ENCODE assay signal across 10 mouse cellular contexts in genomic region chr5:139146476-139147075, GRCm38 (mm10). TPM values are rescaled to one million over a fixed set of nuclear protein-coding genes. Genes with fewer than 3 reads are reported as not detected.
A peak's percentile ranks its signal among the peaks of the same experiment; 100 is the strongest.
DNase-seq lines count a peak whose midpoint lies in the region; ATAC-seq and TF ChIP-seq lines count a peak whose summit lies in the region.
"Had no signal": no experiment of that assay in that cellular context is flagged by ENCODE, and none has a peak within 500 bp of the region (broad histone marks: within the 10 kb centered on the region; RNA-seq: fewer than 3 reads in every experiment).

No protein-coding gene starts in this region.

- whole genome bisulfite sequencing in forebrain, embryonic 13.5 days = 91% methylated on average over 11 of the region's 11 CpGs
- 92% methylated on average over 11 of the region's 11 CpGs for WGBS in forebrain, embryonic 11.5 days
- 88% methylated on average over 11 of the region's 11 CpGs for WGBS in midbrain, postnatal 0 days
- WGBS in midbrain, embryonic 10.5 days = 94% methylated on average over 11 of the region's 11 CpGs
- WGBS in forebrain, postnatal 0 days = 67% methylated on average over 11 of the region's 11 CpGs

- no peak overlapping the region for H3K9ac ChIP-seq in forebrain, embryonic 13.5 days
- H3K9ac ChIP-seq in forebrain, embryonic 11.5 days (ENCODE audit: low read length) = no peak overlapping the region
- no peak overlapping the region for H3K9ac ChIP-seq in midbrain, postnatal 0 days (replicated peaks; ENCODE audit: low read length, poor library complexity, severe bottlenecking)
- H3K9ac ChIP-seq in forebrain, postnatal 0 days = no peak overlapping the region
- H3K9ac ChIP-seq: liver, embryonic 12.5 days had no signal

- TF ChIP-seq CTCF in midbrain, postnatal 0 days (IDR thresholded peaks at IDR 0.05) = no peak
- TF ChIP-seq CTCF in forebrain, postnatal 0 days (IDR thresholded peaks at IDR 0.05; ENCODE audit: low read depth) = no peak

- H3K27me3 ChIP-seq in forebrain, embryonic 13.5 days = no peaks in the 10 kb centered on the region
- no peaks in the 10 kb centered on the region for H3K27me3 ChIP-seq in forebrain, embryonic 11.5 days (ENCODE audit: control insufficient read depth, insufficient read depth, low read length)
- no peaks in the 10 kb centered on the region for H3K27me3 ChIP-seq in midbrain, postnatal 0 days (ENCODE audit: insufficient read depth, low read length)
- no peaks in the 10 kb centered on the region for H3K27me3 ChIP-seq in midbrain, embryonic 10.5 days (ENCODE audit: low read depth, poor library complexity, severe bottlenecking)
- no peaks in the 10 kb centered on the region for H3K27me3 ChIP-seq in forebrain, postnatal 0 days (ENCODE audit: insufficient read depth, low read length)
- H3K27me3 ChIP-seq: liver, embryonic 12.5 days had no signal

- no peak for DNase-seq in forebrain, embryonic 11.5 days (ENCODE audit: low spot score)
- DNase-seq in midbrain, postnatal 0 days (ENCODE audit: low spot score) = peak; percentile 12
- no peak for DNase-seq in midbrain, embryonic 10.5 days (ENCODE audit: low spot score)
- no peak for DNase-seq in forebrain, postnatal 0 days
- no peak for DNase-seq in urinary bladder, postnatal 4 days (ENCODE audit: low spot score in 2 of 2)
- no peak for DNase-seq in thymus, postnatal 14 days
- DNase-seq in neural tube, embryonic 10.5 days (ENCODE audit: extremely low spot score, low spot score) = no peak
- DNase-seq: gastrocnemius, adult 2 months had no signal

- peak overlapping the region; percentile 40 for H3K27ac ChIP-seq in forebrain, embryonic 13.5 days
- H3K27ac ChIP-seq in forebrain, embryonic 11.5 days (ENCODE audit: low read depth, low read length) = no peak overlapping the region
- no peak overlapping the region for H3K27ac ChIP-seq in midbrain, postnatal 0 days (ENCODE audit: low read depth, low read length)
- H3K27ac ChIP-seq in midbrain, embryonic 10.5 days (replicated peaks) = no peak overlapping the region
- peak overlapping the region; percentile 60 for H3K27ac ChIP-seq in forebrain, postnatal 0 days (ENCODE audit: low read depth, low read length)
- H3K27ac ChIP-seq: gastrocnemius, adult 2 months; liver, embryonic 12.5 days had no signal

- no peaks in the 10 kb centered on the region for H3K9me3 ChIP-seq in forebrain, embryonic 13.5 days (replicated peaks)
- no peaks in the 10 kb centered on the region for H3K9me3 ChIP-seq in forebrain, embryonic 11.5 days (ENCODE audit: control insufficient read depth, low read length)
- H3K9me3 ChIP-seq in midbrain, postnatal 0 days (ENCODE audit: low read length) = no peaks in the 10 kb centered on the region
- no peaks in the 10 kb centered on the region for H3K9me3 ChIP-seq in midbrain, embryonic 10.5 days (replicated peaks)
- H3K9me3 ChIP-seq in forebrain, postnatal 0 days (ENCODE audit: low read length) = no peaks in the 10 kb centered on the region
- H3K9me3 ChIP-seq: liver, embryonic 12.5 days had no signal

- no peaks in the 10 kb centered on the region for H3K36me3 ChIP-seq in forebrain, embryonic 13.5 days (ENCODE audit: poor library complexity, severe bottlenecking)
- no peaks in the 10 kb centered on the region for H3K36me3 ChIP-seq in forebrain, embryonic 11.5 days (ENCODE audit: control insufficient read depth, insufficient read depth, low read length)
- no peaks in the 10 kb centered on the region; the same call in 1 of the 2 replicates for H3K36me3 ChIP-seq in midbrain, postnatal 0 days (ENCODE audit: insufficient read depth, low read length)
- no peaks in the 10 kb centered on the region for H3K36me3 ChIP-seq in midbrain, embryonic 10.5 days
- H3K36me3 ChIP-seq in forebrain, postnatal 0 days (ENCODE audit: insufficient read depth) = no peaks in the 10 kb centered on the region

- no peak for ATAC-seq in forebrain, embryonic 13.5 days
- ATAC-seq in forebrain, embryonic 11.5 days (replicated peaks; ENCODE audit: low FRiP score) = no peak
- ATAC-seq in midbrain, postnatal 0 days (ENCODE audit: low FRiP score) = no peak
- no peak for ATAC-seq in forebrain, postnatal 0 days
- ATAC-seq: liver, embryonic 12.5 days had no signal

- peaks cover 16% of the 10 kb centered on the region for H3K4me1 ChIP-seq in forebrain, embryonic 13.5 days
- peaks cover 5% of the 10 kb centered on the region; the same call in 1 of the 2 replicates for H3K4me1 ChIP-seq in forebrain, embryonic 11.5 days (replicated peaks; ENCODE audit: control insufficient read depth, insufficient read depth, low read length)
- H3K4me1 ChIP-seq in midbrain, postnatal 0 days (ENCODE audit: insufficient read depth, low read length) = peaks cover 8% of the 10 kb centered on the region; the same call in 1 of the 2 replicates
- peaks cover 18% of the 10 kb centered on the region for H3K4me1 ChIP-seq in midbrain, embryonic 10.5 days
- peaks cover 21% of the 10 kb centered on the region for H3K4me1 ChIP-seq in forebrain, postnatal 0 days (ENCODE audit: insufficient read depth)

- no peak overlapping the region for H3K4me3 ChIP-seq in forebrain, embryonic 13.5 days
- no peak overlapping the region for H3K4me3 ChIP-seq in forebrain, embryonic 11.5 days (ENCODE audit: low read depth, low read length)
- H3K4me3 ChIP-seq in midbrain, postnatal 0 days (ENCODE audit: low read depth, low read length) = no peak overlapping the region
- H3K4me3 ChIP-seq in midbrain, embryonic 10.5 days = no peak overlapping the region
- no peak overlapping the region for H3K4me3 ChIP-seq in forebrain, postnatal 0 days (ENCODE audit: low read depth, low read length)
- H3K4me3 ChIP-seq: gastrocnemius, adult 2 months; liver, embryonic 12.5 days had no signal

- H3K4me2 ChIP-seq in forebrain, embryonic 13.5 days = no peak overlapping the region
- H3K4me2 ChIP-seq in forebrain, embryonic 11.5 days (ENCODE audit: low read depth, low read length, severe bottlenecking) = no peak overlapping the region
- H3K4me2 ChIP-seq in midbrain, postnatal 0 days (ENCODE audit: low read depth, low read length, poor library complexity, severe bottlenecking) = no peak overlapping the region
- H3K4me2 ChIP-seq in forebrain, postnatal 0 days (ENCODE audit: low read depth) = no peak overlapping the region
- H3K4me2 ChIP-seq: liver, embryonic 12.5 days had no signal

RNA-seq across cellular contexts. Expression of gene Prkar1b, which starts 3.2 kb away (rescaled TPM):
- 63.4 and 87.2 TPM in 2 replicates for polyA plus RNA-seq in forebrain, embryonic 13.5 days (2015; fragmentation: Nextera tagmentation; extraction: Ambion mirVana)
- 10.9 and 13.0 TPM in 2 replicates for polyA plus RNA-seq in forebrain, embryonic 11.5 days (2014; fragmentation: Nextera tagmentation; extraction: Ambion mirVana)
- total RNA-seq in midbrain, postnatal 0 days (2014; rRNA removed) = 312 and 397 TPM in 2 replicates
- 415 and 445 TPM in 2 replicates for polyA plus RNA-seq in midbrain, postnatal 0 days (2015; fragmentation: Nextera tagmentation; extraction: Ambion mirVana)
- 9.4 and 21.6 TPM in 2 replicates for polyA plus RNA-seq in midbrain, embryonic 10.5 days (2016; fragmentation: Nextera tagmentation; extraction: Ambion mirVana)
- total RNA-seq in forebrain, postnatal 0 days (2014; rRNA removed) = 253 and 303 TPM in 2 replicates
- 361 and 392 TPM in 2 replicates for polyA plus RNA-seq in forebrain, postnatal 0 days (2015; fragmentation: Nextera tagmentation; extraction: Ambion mirVana)

RNA-seq across cellular contexts. Expression of gene Dnaaf5, which starts 3.4 kb away (rescaled TPM):
- 3.1 and 3.4 TPM in 2 replicates for polyA plus RNA-seq in forebrain, embryonic 13.5 days (2015; fragmentation: Nextera tagmentation; extraction: Ambion mirVana)
- polyA plus RNA-seq in forebrain, embryonic 11.5 days (2014; fragmentation: Nextera tagmentation; extraction: Ambion mirVana) = 11.5 and 11.9 TPM in 2 replicates
- 11.6 and 14.0 TPM in 2 replicates for total RNA-seq in midbrain, postnatal 0 days (2014; rRNA removed)
- 1.9 and 2.9 TPM in 2 replicates for polyA plus RNA-seq in midbrain, postnatal 0 days (2015; fragmentation: Nextera tagmentation; extraction: Ambion mirVana)
- polyA plus RNA-seq in midbrain, embryonic 10.5 days (2016; fragmentation: Nextera tagmentation; extraction: Ambion mirVana) = 6.7 and 7.7 TPM in 2 replicates
- 9.4 and 12.5 TPM in 2 replicates for total RNA-seq in forebrain, postnatal 0 days (2014; rRNA removed)
- polyA plus RNA-seq in forebrain, postnatal 0 days (2015; fragmentation: Nextera tagmentation; extraction: Ambion mirVana) = 2.0 and 2.6 TPM in 2 replicates

RNA-seq across cellular contexts. Expression of gene Sun1, which starts 53.9 kb away (rescaled TPM):
- polyA plus RNA-seq in forebrain, embryonic 13.5 days (2015; fragmentation: Nextera tagmentation; extraction: Ambion mirVana) = 43.9 and 50.2 TPM in 2 replicates
- 50.7 and 56.2 TPM in 2 replicates for polyA plus RNA-seq in forebrain, embryonic 11.5 days (2014; fragmentation: Nextera tagmentation; extraction: Ambion mirVana)
- total RNA-seq in midbrain, postnatal 0 days (2014; rRNA removed) = 63.6 and 75.0 TPM in 2 replicates
- 32.1 and 35.3 TPM in 2 replicates for polyA plus RNA-seq in midbrain, postnatal 0 days (2015; fragmentation: Nextera tagmentation; extraction: Ambion mirVana)
- 46.9 and 49.6 TPM in 2 replicates for polyA plus RNA-seq in midbrain, embryonic 10.5 days (2016; fragmentation: Nextera tagmentation; extraction: Ambion mirVana)
- 72.6 and 84.8 TPM in 2 replicates for total RNA-seq in forebrain, postnatal 0 days (2014; rRNA removed)
- polyA plus RNA-seq in forebrain, postnatal 0 days (2015; fragmentation: Nextera tagmentation; extraction: Ambion mirVana) = 22.7 and 34.5 TPM in 2 replicates

Comparison
In these comparisons a context has a peak if more than half of its experiments do, and no peak if none do; other contexts are left out.
1. H3K27ac ChIP-seq: peak in forebrain, embryonic 13.5 days (single experiment) and forebrain, postnatal 0 days (single experiment); none in forebrain, embryonic 11.5 days (single experiment), midbrain, postnatal 0 days (single experiment) and midbrain, embryonic 10.5 days (single experiment).